Mouse (Mus musculus): ENCODE results near the gene Nudt16l1. TPM values are rescaled to one million over a fixed set of nuclear protein-coding genes. Genes with fewer than 3 reads are reported as not detected.

Gene Nudt16l1
- polyA plus RNA-seq, 1 experiment from 2014 or later: 167 TPM

DNA sequence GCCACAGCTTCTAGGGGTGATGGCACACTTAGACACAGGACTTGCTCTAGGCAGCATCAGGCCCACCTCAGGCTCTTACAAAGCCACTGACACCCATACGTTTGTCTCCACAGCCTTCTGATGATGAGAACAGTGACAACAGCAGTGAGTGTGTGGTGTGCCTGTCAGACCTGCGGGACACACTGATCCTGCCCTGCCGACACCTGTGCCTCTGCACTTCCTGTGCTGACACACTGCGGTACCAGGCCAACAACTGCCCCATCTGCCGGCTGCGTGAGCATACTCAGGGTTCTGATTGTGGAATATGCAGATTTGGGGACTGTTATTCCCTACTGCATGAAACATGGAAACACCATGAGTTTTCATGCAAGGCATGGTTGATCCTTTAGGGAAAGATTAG is 16.1 kb upstream of the Nudt16l1 start:
- Histone ChIP-seq H3K9me3 (replicated peaks) (no peaks in the 10 kb centered on the region), H3K36me3 (peaks cover 71% of the 10 kb centered on the region), H3K4me1 (no peaks in the 10 kb centered on the region), H3K4me3 (no peak overlapping the region), H3K27me3 (ENCODE audit: low read depth, poor library complexity, severe bottlenecking) (no peaks in the 10 kb centered on the region), H3K27ac (no peak overlapping the region)
- no peak for DNase-seq (ENCODE audit: low spot score)
- WGBS: 92% methylated on average over 6 of the region's 6 CpGs

DNA sequence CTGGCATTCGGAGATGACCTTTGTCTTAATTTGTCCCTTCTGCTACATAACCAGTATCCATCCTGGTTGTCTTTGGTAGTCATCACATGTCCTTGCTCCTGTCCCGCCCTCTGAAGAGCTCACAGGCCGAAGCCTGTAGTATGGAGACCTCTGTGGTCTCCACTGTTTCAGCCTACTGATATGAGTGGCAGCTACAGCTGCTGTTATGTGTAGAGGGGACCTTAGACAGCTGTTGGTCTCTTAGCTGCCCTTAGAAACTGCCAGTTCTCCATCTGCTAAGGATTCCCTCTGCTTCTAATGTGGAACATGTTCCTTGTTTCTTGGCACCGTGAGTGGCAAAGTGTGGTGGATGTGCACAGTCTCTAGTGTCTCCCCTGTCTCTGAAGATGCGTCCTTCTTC is 14.6 kb upstream of the Nudt16l1 start:
- H3K4me3 ChIP-seq: no peak overlapping the region
- WGBS: 91% methylated on average over 5 of the region's 5 CpGs
- DNase-seq (ENCODE audit: low spot score): no peak
- no peak overlapping the region for H3K27ac ChIP-seq
- H3K36me3 ChIP-seq: peaks cover 80% of the 10 kb centered on the region
- no peaks in the 10 kb centered on the region for H3K9me3 ChIP-seq (replicated peaks)
- H3K4me1 ChIP-seq: no peaks in the 10 kb centered on the region
- no peaks in the 10 kb centered on the region for H3K27me3 ChIP-seq (ENCODE audit: low read depth, poor library complexity, severe bottlenecking)

DNA sequence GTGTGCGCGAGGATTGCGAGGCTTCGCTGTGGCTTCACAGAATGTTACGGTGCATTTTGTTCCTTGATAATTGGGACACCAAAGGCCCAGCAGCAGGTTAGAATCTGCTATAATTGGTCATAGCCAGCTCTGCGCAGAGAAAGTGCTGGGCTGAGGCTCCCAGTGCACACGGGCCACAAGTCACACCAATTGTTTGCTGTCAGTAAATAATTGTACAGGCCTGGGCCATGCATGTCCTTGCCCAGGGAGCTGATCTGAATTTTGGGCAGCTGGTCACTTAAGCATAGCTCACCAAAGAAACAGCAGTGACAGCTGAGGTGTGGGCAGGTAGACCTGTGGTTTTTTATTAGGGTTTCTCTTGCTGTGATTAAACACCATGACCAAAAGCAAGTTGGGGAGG is 10.6 kb upstream of the Nudt16l1 start:
- Histone ChIP-seq H3K27ac (no peak overlapping the region), H3K27me3 (ENCODE audit: low read depth, poor library complexity, severe bottlenecking) (no peaks in the 10 kb centered on the region), H3K36me3 (peaks cover 98% of the 10 kb centered on the region), H3K9me3 (replicated peaks) (no peaks in the 10 kb centered on the region), H3K4me3 (no peak overlapping the region), H3K4me1 (no peaks in the 10 kb centered on the region)
- 95% methylated on average over 7 of the region's 7 CpGs for WGBS
- no peak for DNase-seq (ENCODE audit: low spot score)

DNA sequence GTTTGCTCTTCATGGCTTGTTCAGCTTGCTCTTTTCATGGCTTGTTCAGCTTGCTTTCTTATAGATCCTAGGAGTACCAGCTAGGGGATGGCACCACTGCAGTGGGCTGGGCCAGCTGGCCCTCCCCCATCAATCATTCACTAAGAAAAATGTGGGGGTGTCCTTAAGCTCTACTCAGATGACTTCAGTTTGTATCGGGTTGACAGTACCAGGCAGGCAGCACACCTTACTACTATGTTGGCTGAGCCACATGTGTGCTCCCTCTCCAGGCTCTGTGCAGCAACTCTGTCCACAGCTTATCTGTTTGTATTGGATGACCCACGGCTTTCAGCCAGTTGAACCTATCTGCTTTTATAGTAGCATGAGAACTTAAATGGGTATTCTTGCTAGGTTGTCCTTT is 10.1 kb upstream of the Nudt16l1 start:
- no peak overlapping the region for H3K27ac ChIP-seq
- 89% methylated on average over 2 of the region's 2 CpGs for WGBS
- H3K36me3 ChIP-seq: peaks cover 98% of the 10 kb centered on the region
- DNase-seq (ENCODE audit: low spot score): no peak
- no peak overlapping the region for H3K4me3 ChIP-seq
- H3K4me1 ChIP-seq: no peaks in the 10 kb centered on the region
- H3K27me3 ChIP-seq (ENCODE audit: low read depth, poor library complexity, severe bottlenecking): no peaks in the 10 kb centered on the region
- no peaks in the 10 kb centered on the region for H3K9me3 ChIP-seq (replicated peaks)

- Histone ChIP-seq H3K27ac (no peak overlapping the region), H3K4me3 (no peak overlapping the region), H3K4me1 (no peaks in the 10 kb centered on the region), H3K36me3 (peaks cover 100% of the 10 kb centered on the region), H3K27me3 (ENCODE audit: low read depth, poor library complexity, severe bottlenecking) (no peaks in the 10 kb centered on the region), H3K9me3 (replicated peaks) (no peaks in the 10 kb centered on the region)
- WGBS: 98% methylated on average over 3 of the region's 3 CpGs
- DNase-seq (ENCODE audit: low spot score): no peak
Measured at GRCm38 (mm10) chr16:4932429-4932828, 6.1 kb upstream of the Nudt16l1 start.

DNA sequence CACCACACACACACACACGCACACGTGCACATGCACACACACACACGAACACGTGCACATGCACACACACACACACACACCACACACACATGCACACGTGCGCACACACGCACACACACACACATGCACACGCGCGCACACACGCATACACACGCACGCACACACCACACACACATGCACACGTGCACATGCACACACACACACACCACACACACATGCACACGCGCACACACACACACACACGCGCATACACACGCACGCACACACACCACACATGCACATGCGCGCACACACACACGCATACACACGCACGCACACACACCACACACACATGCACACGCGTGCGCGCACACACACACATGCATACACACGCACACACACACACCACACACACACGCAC is 3.1 kb upstream of the Nudt16l1 start:
- no peak overlapping the region for H3K27ac ChIP-seq
- 95% methylated on average over 31 of the region's 31 CpGs for WGBS
- no peak overlapping the region for H3K4me3 ChIP-seq
- no peak for DNase-seq (ENCODE audit: low spot score)
- H3K9me3 ChIP-seq (replicated peaks): no peaks in the 10 kb centered on the region
- H3K4me1 ChIP-seq: peaks cover 17% of the 10 kb centered on the region
- H3K27me3 ChIP-seq (ENCODE audit: low read depth, poor library complexity, severe bottlenecking): no peaks in the 10 kb centered on the region
- H3K36me3 ChIP-seq: peaks cover 81% of the 10 kb centered on the region

GRCm38 (mm10) chr16:4935931-4936703 is 2.4 kb upstream of the Nudt16l1 start:
- WGBS: 87% methylated on average over 10 of the region's 10 CpGs
- Histone ChIP-seq H3K4me1 (peaks cover 17% of the 10 kb centered on the region), H3K27me3 (ENCODE audit: low read depth, poor library complexity, severe bottlenecking) (no peaks in the 10 kb centered on the region), H3K36me3 (peaks cover 81% of the 10 kb centered on the region), H3K9me3 (replicated peaks) (no peaks in the 10 kb centered on the region), H3K27ac (no peak overlapping the region), H3K4me3 (no peak overlapping the region)
- no peak for DNase-seq (ENCODE audit: low spot score)

- Histone ChIP-seq H3K27ac (no peak overlapping the region), H3K27me3 (ENCODE audit: low read depth, poor library complexity, severe bottlenecking) (no peaks in the 10 kb centered on the region), H3K36me3 (peaks cover 81% of the 10 kb centered on the region), H3K9me3 (replicated peaks) (no peaks in the 10 kb centered on the region), H3K4me3 (no peak overlapping the region), H3K4me1 (peaks cover 17% of the 10 kb centered on the region)
- DNase-seq (ENCODE audit: low spot score): no peak
- WGBS: 93% methylated on average over 8 of the region's 8 CpGs
Measured at GRCm38 (mm10) chr16:4937351-4938190, 990 bp upstream of the Nudt16l1 start.

- Histone ChIP-seq H3K27ac (peak overlapping the region; percentile 88), H3K27me3 (ENCODE audit: low read depth, poor library complexity, severe bottlenecking) (no peaks in the 10 kb centered on the region), H3K4me1 (peaks cover 17% of the 10 kb centered on the region), H3K36me3 (peaks cover 81% of the 10 kb centered on the region), H3K9me3 (replicated peaks) (no peaks in the 10 kb centered on the region), H3K4me3 (peak overlapping the region; percentile 87)
- WGBS: under 1% methylated on average over 28 of the region's 28 CpGs
- peak; percentile 96 for DNase-seq (ENCODE audit: low spot score)
Measured at GRCm38 (mm10) chr16:4938989-4939388, 428 bp downstream of the Nudt16l1 start.

DNA sequence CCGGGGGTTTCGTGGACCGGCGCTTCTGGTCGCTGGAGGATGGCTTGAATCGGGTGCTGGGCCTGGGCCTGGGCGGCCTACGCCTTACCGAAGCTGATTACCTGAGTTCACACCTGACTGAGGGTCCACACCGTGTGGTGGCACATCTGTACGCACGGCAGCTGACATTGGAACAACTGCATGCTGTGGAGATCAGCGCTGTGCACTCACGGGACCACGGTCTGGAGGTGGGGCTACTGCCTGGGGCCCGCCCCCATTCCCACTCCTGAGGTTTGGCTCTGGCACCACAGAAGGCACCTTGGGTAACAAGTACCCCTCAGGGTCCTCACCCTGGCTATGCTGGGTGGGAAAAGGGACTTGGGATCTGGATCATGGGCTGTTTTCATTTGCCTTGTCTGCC is 851 bp downstream of the Nudt16l1 start:
- Histone ChIP-seq H3K36me3 (peaks cover 81% of the 10 kb centered on the region), H3K27me3 (ENCODE audit: low read depth, poor library complexity, severe bottlenecking) (no peaks in the 10 kb centered on the region), H3K27ac (peak overlapping the region; percentile 88), H3K9me3 (replicated peaks) (no peaks in the 10 kb centered on the region), H3K4me1 (peaks cover 17% of the 10 kb centered on the region), H3K4me3 (peak overlapping the region; percentile 87)
- DNase-seq (ENCODE audit: low spot score): no peak
- 2% methylated on average over 16 of the region's 16 CpGs for WGBS

DNA sequence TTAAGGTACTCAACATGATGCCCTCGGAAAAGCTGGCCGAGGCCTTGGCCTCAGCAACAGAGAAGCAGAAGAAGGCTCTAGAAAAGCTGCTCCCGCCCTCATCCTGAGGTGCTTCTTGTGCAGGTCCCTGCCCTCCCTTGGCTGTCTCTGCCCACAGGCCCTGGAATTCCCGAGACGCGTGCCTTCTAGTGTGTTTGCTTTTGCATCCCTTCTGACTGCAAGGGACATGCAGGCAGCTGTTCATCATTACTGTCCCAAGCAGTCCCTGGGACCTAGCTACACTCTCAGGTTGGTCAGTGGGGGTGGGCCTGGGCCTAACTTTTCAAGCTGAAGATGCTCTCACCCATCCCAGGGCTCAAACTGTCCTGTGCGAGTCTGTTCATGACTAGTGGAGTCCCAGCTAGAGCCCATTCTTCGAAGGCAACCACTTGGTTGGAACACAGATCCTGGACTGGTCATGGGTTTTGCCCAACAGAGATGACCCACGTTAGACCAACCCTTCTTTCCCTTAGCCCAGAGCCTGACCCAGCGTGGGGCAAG is 1.8 kb downstream of the Nudt16l1 start:
- peak overlapping the region; percentile 87 for H3K4me3 ChIP-seq
- peak overlapping the region; percentile 88; the same call in 1 of the 2 replicates for H3K27ac ChIP-seq
- WGBS: 94% methylated on average over 10 of the region's 10 CpGs

GRCm38 (mm10) chr16:4941016-4941415 is 2.5 kb downstream of the Nudt16l1 start:
- no peak for DNase-seq (ENCODE audit: low spot score)

More for the DNA sequence above, 1.8 kb downstream of the Nudt16l1 start:
- peaks cover 81% of the 10 kb centered on the region for H3K36me3 ChIP-seq
- no peaks in the 10 kb centered on the region for H3K27me3 ChIP-seq (ENCODE audit: low read depth, poor library complexity, severe bottlenecking)
- no peaks in the 10 kb centered on the region for H3K9me3 ChIP-seq (replicated peaks)
- H3K4me1 ChIP-seq: peaks cover 17% of the 10 kb centered on the region
- no peak for DNase-seq (ENCODE audit: low spot score)

DNA sequence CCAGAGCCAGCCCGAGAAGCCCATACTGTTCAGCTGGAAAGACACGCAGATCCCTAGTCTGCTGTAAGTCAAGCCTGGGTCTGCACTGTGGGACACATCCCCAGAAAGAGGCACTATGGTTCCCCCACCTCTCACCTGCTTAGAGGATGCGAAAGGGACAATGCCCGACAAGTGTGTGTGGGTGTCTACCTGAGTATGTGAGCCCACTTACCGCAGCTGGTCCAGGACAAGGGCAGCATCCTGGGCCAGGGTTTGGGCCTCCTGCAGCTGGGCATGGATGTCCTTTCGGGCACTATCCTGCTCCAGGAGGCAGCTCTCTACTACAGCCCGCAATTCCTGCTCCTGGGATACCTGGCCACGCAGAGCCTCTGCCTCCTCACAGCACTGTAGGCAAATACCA is 4.3 kb downstream of the Nudt16l1 start:
- no peaks in the 10 kb centered on the region for H3K9me3 ChIP-seq (replicated peaks)
- peaks cover 81% of the 10 kb centered on the region for H3K36me3 ChIP-seq
- H3K4me1 ChIP-seq: peaks cover 17% of the 10 kb centered on the region
- H3K27ac ChIP-seq: no peak overlapping the region
- no peak overlapping the region for H3K4me3 ChIP-seq
- 91% methylated on average over 8 of the region's 8 CpGs for WGBS
- no peaks in the 10 kb centered on the region for H3K27me3 ChIP-seq (ENCODE audit: low read depth, poor library complexity, severe bottlenecking)
- DNase-seq (ENCODE audit: low spot score): no peak

More at GRCm38 (mm10) chr16:4941016-4941415, 2.5 kb downstream of the Nudt16l1 start:
- Histone ChIP-seq H3K27me3 (ENCODE audit: low read depth, poor library complexity, severe bottlenecking) (no peaks in the 10 kb centered on the region), H3K9me3 (replicated peaks) (no peaks in the 10 kb centered on the region), H3K4me3 (no peak overlapping the region), H3K4me1 (peaks cover 17% of the 10 kb centered on the region), H3K27ac (no peak overlapping the region), H3K36me3 (peaks cover 81% of the 10 kb centered on the region)
